Mouse (Mus musculus) heart, adult 8-10 months (tissue): ENCODE measurements around the gene Tgfb3. TPM values are rescaled to one million over a fixed set of nuclear protein-coding genes. Genes with fewer than 3 reads are reported as not detected.

Experiments used
- DNase-seq: peaks from one replicate; pipeline ENCODE4 v3.0.0; 2022; ENCODE audit warnings: low spot score
- total RNA-seq, 4 experiments: library from RNA; stranded (reverse); gene quantifications; 2 replicates each; pipeline ENCODE4 v1.2.4; 2022

Tgfb3 gene
- total RNA-seq, 4 experiments from 2014 or later = 13.5 to 15.5 (median 14.3) TPM

DNA sequence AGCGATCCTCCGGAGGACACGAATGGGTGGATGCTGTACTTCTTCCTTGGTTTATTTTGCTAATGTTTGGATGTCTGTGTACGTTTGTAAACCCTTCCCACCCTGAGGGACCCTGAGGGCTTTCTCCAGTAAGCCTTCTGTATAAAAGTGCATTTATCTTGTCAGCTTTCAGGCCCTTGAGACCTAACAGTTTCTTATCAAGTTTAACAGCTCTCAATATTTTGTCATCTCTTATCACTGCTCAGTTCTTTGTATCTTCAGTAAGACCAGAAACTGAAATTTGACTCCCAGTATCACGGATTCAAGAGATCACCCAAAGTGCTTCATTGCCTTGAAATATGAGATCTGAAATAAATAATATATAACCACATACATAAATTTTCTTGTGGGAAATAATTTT is 47.9 kb downstream of the Tgfb3 start:
- no peak for DNase-seq

- DNase-seq = no peak
Observed at GRCm38 (mm10) chr12:86027747-86028146, 51.1 kb downstream of the Tgfb3 start.

DNA sequence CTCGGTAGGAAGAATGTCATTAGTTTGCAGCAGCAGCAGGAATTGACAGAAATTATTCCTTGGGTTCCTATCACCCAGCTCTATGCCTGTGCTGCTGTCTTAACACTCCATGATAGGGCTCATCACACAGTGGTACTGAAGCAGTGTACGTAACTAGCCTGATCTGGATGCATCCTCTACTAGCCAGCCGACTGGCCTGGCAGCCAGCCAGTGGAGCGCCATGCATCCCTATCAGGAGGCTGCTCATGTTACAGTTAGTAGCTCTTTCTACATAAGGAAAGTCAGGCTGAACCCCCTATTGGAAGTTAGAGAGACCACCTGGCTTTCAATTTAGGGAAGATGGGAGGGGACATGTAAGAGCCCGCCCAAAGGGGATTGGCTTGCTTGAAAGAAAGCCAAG is 51.8 kb downstream of the Tgfb3 start:
- DNase-seq = no peak

DNA sequence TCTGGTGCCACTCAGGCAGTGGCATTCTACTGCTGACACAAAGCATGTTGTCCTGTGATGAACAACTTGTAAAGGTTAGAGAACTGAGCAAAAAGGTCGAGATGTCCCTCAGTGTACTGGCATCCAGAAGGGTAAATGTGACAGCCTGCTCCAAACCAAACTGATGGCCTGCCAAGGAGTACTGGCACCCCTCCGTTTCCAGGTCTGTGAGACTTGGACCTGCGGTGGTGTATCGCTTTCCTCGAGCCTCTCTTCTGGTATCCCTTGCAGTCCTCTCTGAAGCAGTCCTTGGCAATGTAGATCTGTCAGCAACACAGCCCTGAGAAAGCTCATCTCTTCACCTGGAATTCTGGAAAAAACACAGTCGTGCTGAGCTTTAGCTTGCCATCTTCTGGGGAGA is 53.4 kb downstream of the Tgfb3 start:
- DNase-seq = no peak

- DNase-seq = no peak
Observed at GRCm38 (mm10) chr12:86024426-86024825, 54.4 kb downstream of the Tgfb3 start.

- DNase-seq = no peak
Observed at GRCm38 (mm10) chr12:86023081-86023871, 55.6 kb downstream of the Tgfb3 start.

DNA sequence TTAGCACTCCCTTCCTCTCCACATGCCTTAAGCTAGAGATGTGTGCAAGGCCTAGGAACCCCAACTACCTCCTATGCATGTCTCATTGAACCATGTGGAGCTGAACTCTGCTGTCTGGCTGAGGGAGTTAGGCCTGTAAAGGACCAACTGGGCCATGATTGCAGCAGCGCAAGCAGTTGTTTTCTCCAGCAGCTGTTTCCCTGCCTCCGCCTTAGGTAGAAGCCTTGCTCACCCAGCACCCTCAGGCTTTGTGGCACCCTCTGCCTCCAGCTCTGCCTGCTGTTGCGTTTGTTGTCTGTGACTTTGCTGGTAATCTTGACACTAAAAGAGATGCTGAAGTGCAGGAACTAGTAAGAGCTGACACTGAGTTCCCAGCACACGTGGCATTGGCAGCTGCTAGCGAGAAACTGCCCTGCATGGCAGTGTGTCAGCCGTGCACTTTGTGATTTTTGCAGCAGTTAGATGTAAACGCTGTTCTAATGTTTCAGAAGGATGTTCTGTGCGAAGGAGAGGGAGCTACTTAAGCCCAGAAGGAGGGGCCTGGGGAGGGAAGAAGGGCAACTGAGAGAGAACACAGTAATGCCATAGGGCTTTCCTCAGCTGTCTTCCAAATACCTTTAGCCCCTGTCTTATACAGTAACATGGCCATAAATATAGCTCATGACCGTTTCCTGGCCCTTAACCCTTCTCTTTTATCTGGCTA is 56.4 kb downstream of the Tgfb3 start:
- DNase-seq = no peak

DNA sequence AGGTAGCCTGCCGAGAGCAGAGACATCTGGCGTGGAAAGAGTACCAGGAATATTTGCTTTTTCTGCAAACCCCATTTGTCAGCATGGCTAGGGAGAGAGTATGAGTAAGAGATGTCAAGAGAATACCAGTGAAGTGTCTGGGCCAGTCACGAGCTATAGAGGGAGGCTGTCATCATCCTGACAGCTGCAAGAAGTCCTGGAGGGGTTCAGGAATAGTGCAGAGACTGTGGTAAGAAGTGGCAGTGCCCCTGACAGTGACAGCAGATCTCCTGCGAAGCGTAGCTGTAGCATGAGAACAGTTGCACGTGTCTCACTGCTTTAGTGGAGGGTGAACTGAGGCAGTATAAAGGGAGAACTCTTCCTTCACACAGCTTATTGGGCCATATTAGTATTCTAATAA is 57.3 kb downstream of the Tgfb3 start:
- DNase-seq = no peak

GRCm38 (mm10) chr12:86017360-86017759 is 61.5 kb downstream of the Tgfb3 start:
- no peak for DNase-seq

- DNase-seq = no peak
Observed at GRCm38 (mm10) chr12:86015114-86015513, 63.7 kb downstream of the Tgfb3 start.

GRCm38 (mm10) chr12:86014621-86015020 is 64.2 kb downstream of the Tgfb3 start:
- DNase-seq = no peak

- no peak for DNase-seq
Observed at GRCm38 (mm10) chr12:86014174-86014573, 64.7 kb downstream of the Tgfb3 start.

- DNase-seq = no peak
Observed at GRCm38 (mm10) chr12:86012195-86012594, 66.6 kb downstream of the Tgfb3 start.

DNA sequence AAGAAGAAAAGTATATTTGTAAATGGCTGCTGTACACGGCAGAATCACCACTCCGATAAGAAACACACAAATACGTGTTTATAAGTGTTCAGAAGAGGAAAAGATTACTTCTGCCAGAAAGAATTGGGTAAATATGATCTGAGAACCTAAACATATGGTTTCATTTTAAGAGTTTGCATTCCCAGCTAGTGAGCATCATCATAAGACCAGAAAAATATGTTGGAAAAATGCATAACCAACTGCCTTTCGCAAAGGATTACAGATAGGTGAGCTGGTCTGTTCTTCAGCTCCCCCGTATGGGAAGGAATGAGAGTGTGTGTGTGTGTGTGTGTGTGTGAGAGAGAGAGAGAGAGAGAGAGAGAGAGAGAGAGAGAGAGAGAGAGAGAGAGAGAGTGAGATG is 68.2 kb downstream of the Tgfb3 start:
- no peak for DNase-seq

DNA sequence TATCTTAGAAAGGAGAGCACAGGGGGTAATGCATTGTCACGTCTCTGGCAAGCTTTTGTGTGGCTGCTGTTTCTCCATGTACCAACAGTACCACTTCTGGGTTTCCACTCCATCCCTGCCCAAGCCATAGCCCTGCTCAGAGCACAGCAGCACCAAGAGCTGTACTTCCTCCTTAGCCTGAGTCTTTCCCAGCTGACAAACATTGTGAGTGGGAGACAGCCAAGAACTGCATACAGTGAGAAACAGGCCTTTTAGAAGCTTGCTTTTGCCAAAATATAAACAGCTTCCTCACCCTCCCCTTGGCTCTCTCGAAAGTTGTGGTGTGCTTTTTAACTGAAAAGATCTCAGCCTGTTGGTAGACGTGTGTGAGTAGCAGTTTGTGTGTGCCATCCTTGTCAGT is 71.5 kb downstream of the Tgfb3 start:
- DNase-seq = no peak

Other genes with a start within 250 kb of the Tgfb3 start
- gene Ift43, start 3.5 kb upstream of the Tgfb3 start, total RNA-seq = 10 to 100 TPM; 24.9 to 32.3 (median 27.7) TPM
- 10 to 100 TPM; 11.7 to 13.0 (median 12.3) TPM for gene Gpatch2l, start 162.8 kb upstream of the Tgfb3 start, total RNA-seq